Mouse (Mus musculus) liver, adult 2 months (tissue): ENCODE data around the gene Rhno1. TPM values are rescaled to one million over a fixed set of nuclear protein-coding genes. Genes with fewer than 3 reads are reported as not detected.
A peak's percentile ranks its signal among the peaks of the same experiment; 100 is the strongest.

ENCODE experiments used
- DNase-seq: peaks from one replicate; pipeline ENCODE4 v3.0.0-alpha.2; 2011; ENCODE audit warnings: low read depth, low spot score; ENCODE audit errors: extremely low read depth
- H3K27ac ChIP-seq: fragments of 200-500 bp; replicated peaks from 2 replicates; pipeline ENCODE4 v1.5.1; 2012; ENCODE audit warnings: low read depth, mild to moderate bottlenecking, control low read depth, inconsistent platforms, low read length; ENCODE audit not compliant: insufficient read depth
- H3K27me3 ChIP-seq: fragments of 200-500 bp; 2 replicates; pipeline ENCODE4 v1.6.1; 2012; ENCODE audit warnings: mild to moderate bottlenecking, moderate library complexity, low read length, inconsistent platforms; ENCODE audit not compliant: control insufficient read depth, insufficient read depth
- H3K36me3 ChIP-seq: fragments of 200-500 bp; 2 replicates; pipeline ENCODE4 v1.6.1; 2012; ENCODE audit warnings: low read length, inconsistent platforms; ENCODE audit not compliant: control insufficient read depth, insufficient read depth
- H3K4me1 ChIP-seq: fragments of 200-500 bp; 2 replicates; pipeline ENCODE4 v1.6.1; 2011; ENCODE audit warnings: low read length; ENCODE audit not compliant: control insufficient read depth, insufficient read depth
- H3K4me3 ChIP-seq: fragments of 200-500 bp; 2 replicates; pipeline ENCODE4 v1.5.1; 2011; ENCODE audit warnings: low read depth, mild to moderate bottlenecking, control low read depth, low read length, moderate library complexity; ENCODE audit not compliant: insufficient read depth
- H3K79me2 ChIP-seq: fragments of 200-500 bp; 2 replicates; pipeline ENCODE4 v1.6.1; 2012; ENCODE audit warnings: inconsistent platforms, mild to moderate bottlenecking, low read length, moderate library complexity; ENCODE audit not compliant: control insufficient read depth, insufficient read depth
- H3K9ac ChIP-seq: fragments of 200-500 bp; 2 replicates; pipeline ENCODE4 v1.6.1; 2012; ENCODE audit warnings: low read depth, mild to moderate bottlenecking, control low read depth, inconsistent platforms, low read length
- CTCF ChIP-seq: fragments of 200-500 bp; IDR thresholded peaks from 2 replicates; pipeline ENCODE4 v1.5.1; 2011; ENCODE audit warnings: low read depth, low read length, control low read depth
- POLR2A ChIP-seq: fragments of 200-500 bp; IDR thresholded peaks from 2 replicates; pipeline ENCODE4 v1.6.1; 2011; ENCODE audit warnings: low read length, control low read depth; ENCODE audit not compliant: insufficient read depth; ENCODE audit errors: extremely low read depth
- WGBS: fragments of 180-500 bp; shearing (Covaris S2); methylation state at CpG from one replicate; pipeline ENCODE4 v1.1.7; 2018; 5-methylcytosine and 5-hydroxymethylcytosine counted together
- polyA plus RNA-seq: library from polyadenylated mRNA; depleted of rRNA; stranded (reverse); fragments of >200 nt; gene quantifications from 2 replicates; pipeline ENCODE4 v1.2.3, GENCODE M21; 2012; rRNA removed
- total RNA-seq: library from RNA; depleted of rRNA; stranded (reverse); fragments of >200 nt; gene quantifications from 2 replicates; pipeline ENCODE4 v1.2.3, GENCODE M21; 2014; rRNA removed

Gene Rhno1
- total RNA-seq (2.9 and 3.0 TPM in 2 replicates), polyA plus RNA-seq (3.0 and 4.2 TPM in 2 replicates)

DNA sequence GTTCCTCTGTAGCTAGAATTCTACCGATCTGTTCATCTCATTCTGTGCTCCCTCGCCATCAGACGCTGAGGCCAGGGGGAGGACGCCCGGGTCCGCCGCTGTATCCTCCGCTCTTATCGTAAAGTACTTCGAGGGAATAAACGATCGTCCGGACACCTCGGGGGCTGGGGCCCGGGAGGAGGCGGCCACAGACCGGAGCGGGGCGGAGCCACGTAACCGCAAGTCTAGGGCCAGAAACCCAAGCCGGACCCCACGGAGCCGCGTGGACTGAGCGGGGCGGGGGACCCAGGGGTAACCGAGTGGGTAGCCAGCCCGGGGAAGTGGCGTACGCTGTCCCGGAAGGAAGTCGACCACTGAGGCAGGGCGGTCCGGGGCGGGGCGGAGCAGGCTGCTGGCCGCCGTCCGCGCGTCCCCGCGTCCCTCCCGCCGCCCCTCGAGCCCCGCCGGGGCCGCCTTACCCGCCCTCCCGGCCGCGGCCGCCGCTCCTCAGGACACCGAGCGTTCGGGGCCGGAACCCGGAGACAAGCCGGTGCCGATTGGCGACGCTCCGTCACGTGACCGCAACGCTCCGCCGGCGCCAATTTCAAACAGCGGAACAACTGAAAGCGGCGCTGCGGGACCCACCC, at the start of gene Rhno1, which contains the start of gene Foxm1:
Rhno1 (minus strand) TSS at position 531 of the 626 bp plus-strand sequence.
Foxm1 (plus strand) TSS at position 587 of the 626 bp plus-strand sequence.
- Histone ChIP-seq H3K4me3 (peak within 1 kb of the TSS; percentile 89), H3K79me2 (no peaks in the 10 kb centered on the region; the same call in 1 of the 2 replicates), H3K36me3 (no peaks in the 10 kb centered on the region; the same call in 1 of the 2 replicates), H3K27ac (peak within 1 kb of the TSS; percentile 33), H3K27me3 (no peaks in the 10 kb centered on the region), H3K9ac (peak within 1 kb of the TSS; percentile 92), H3K4me1 (peaks cover 8% of the 10 kb centered on the region)
- TF ChIP-seq POLR2A: 0 out of 2 replicates have a peak, but pooled peaks have one; percentile 23
- TF ChIP-seq CTCF: no peak
- DNase-seq: peak; percentile 33
- under 1% methylated on average over 74 of the region's 76 CpGs for WGBS

- WGBS: 15% methylated on average over 3 of the region's 3 CpGs
- no peak overlapping the region for H3K9ac ChIP-seq
- no peak overlapping the region for H3K4me3 ChIP-seq
- TF ChIP-seq POLR2A (no peak), CTCF (peak; percentile 74)
- H3K4me1 ChIP-seq: no peaks in the 10 kb centered on the region
- peaks cover 9% of the 10 kb centered on the region for H3K36me3 ChIP-seq
- H3K27me3 ChIP-seq: no peaks in the 10 kb centered on the region
- H3K27ac ChIP-seq: no peak overlapping the region
- H3K79me2 ChIP-seq: no peaks in the 10 kb centered on the region
- DNase-seq: peak; percentile 37
These were observed 48.4 kb upstream of the Rhno1 start for GRCm38 (mm10) chr6:128411115-128411514.

DNA sequence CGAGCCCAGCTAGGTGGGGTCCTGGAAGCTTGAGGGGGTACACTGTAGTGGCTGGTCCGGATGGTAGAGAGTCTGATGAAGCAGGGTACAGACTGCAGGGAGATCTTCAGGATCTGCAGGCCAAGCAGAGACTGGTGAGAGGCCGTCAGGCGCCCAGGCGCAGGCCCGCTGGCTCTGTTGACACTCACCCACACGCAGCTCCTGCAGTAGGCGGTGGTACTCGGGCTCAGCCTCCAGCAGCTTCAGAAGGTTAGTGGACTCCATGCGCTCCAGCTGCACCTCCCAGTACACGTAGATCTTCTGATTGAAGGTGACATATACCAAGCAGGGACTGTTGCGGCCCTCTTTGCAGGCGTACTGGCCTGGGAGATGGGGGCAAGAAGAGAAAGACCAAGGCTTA, 47.6 kb upstream of the Rhno1 start:
- Histone ChIP-seq H3K79me2 (no peaks in the 10 kb centered on the region), H3K9ac (no peak overlapping the region), H3K4me1 (no peaks in the 10 kb centered on the region), H3K27me3 (no peaks in the 10 kb centered on the region), H3K4me3 (no peak overlapping the region), H3K27ac (no peak overlapping the region), H3K36me3 (peaks cover 9% of the 10 kb centered on the region)
- DNase-seq: no peak
- TF ChIP-seq POLR2A: no peak
- TF ChIP-seq CTCF: no peak
- WGBS: 91% methylated on average over 13 of the region's 13 CpGs

GRCm38 (mm10) chr6:128408544-128409125, 45.9 kb upstream of the Rhno1 start:
- no peak for TF ChIP-seq CTCF
- no peaks in the 10 kb centered on the region for H3K27me3 ChIP-seq
- peaks cover 9% of the 10 kb centered on the region for H3K36me3 ChIP-seq
- no peaks in the 10 kb centered on the region for H3K79me2 ChIP-seq
- H3K4me3 ChIP-seq: no peak overlapping the region
- 85% methylated on average over 7 of the region's 7 CpGs for WGBS
- DNase-seq: no peak
- H3K9ac ChIP-seq: no peak overlapping the region
- no peaks in the 10 kb centered on the region for H3K4me1 ChIP-seq
- H3K27ac ChIP-seq: no peak overlapping the region

DNA sequence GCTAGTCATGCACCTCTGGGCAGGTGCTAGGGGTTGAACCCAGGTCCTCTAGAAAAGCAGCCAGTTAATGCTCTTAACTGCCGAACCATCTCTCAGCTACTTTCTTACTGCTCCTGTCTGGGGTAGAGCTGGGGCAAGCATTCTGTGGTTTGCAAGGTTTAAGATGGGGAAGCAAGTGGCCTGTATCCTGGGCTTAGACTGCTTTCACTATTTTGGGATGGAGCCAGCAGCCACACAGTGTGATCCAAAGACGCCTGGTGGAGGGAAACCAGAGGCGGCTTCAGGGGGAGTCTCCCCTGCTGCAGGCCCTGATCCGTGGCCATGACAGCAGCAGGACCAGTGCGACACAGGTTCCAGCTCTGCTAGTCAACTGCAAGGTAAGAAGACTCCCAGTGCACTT, 42.0 kb upstream of the Rhno1 start:
- 71% methylated on average over 5 of the region's 5 CpGs for WGBS
- H3K79me2 ChIP-seq: no peaks in the 10 kb centered on the region
- H3K4me1 ChIP-seq: no peaks in the 10 kb centered on the region
- TF ChIP-seq POLR2A (no peak), CTCF (no peak)
- no peak overlapping the region for H3K27ac ChIP-seq
- H3K27me3 ChIP-seq: no peaks in the 10 kb centered on the region
- H3K36me3 ChIP-seq: peaks cover 4% of the 10 kb centered on the region; the same call in 1 of the 2 replicates
- no peak overlapping the region for H3K9ac ChIP-seq
- no peak for DNase-seq
- H3K4me3 ChIP-seq: no peak overlapping the region
